Mouse (Mus musculus): ENCODE results near the gene CN725425.

Gene CN725425

DNA sequence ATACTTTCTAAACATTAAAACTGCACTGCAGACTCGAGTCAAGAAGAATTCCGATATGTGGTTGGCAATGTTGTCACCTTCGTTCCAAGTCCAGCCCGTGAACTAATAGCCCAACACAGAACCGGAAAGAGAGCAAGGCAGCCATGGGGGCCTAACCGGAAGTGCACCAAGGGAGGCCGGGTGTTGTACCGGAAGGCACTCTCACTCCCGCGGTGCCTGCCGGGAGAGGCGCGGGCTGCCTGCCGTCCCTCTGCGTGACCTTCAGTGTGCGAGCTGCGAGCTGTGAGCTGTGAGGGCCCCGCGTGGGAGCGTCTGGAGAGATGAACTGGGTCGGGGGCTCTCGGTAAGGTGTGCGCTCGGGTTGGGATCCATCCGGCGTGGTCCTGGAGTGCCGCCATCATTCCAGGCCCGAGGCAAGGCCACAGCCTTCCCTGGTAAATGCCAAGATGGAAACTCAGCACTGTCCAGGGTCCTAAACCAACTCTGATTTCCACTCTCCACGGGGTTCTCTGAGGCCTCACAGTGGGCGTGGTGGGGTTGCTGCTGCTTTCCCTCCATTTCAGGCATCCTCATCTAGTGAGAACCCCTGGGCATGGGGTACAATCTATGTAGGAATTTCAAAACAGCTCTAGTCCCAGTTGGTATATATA lies at the start of gene CN725425:
CN725425 (plus strand) TSS at position 239 of the 650 bp plus-strand sequence.
- DNase-seq (ENCODE audit: low spot score in 2 of 2) = no peak

GRCm38 (mm10) chr15:91152592-91152991 lies 46.7 kb upstream of the CN725425 start:
- no peak for DNase-seq (ENCODE audit: low spot score in 2 of 2)

DNA sequence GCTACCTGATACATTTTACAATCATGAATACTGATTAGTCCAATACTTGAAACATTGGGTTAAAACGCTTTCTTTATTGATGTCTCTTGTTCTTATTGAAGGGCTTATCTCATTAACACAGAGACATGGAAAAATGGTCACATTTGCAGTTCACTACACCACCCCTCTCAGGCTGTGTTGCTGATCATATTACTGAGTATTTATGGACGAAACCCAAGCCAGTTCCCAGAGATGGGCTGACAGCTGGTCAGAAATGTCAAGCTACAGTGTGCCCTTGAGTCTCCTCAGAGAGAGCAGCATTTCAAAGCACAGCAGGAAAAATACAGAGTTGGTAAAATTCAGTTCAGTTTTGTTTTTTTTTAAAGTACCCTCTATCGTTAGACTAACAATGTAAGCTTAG lies 46.0 kb upstream of the CN725425 start:
- DNase-seq (ENCODE audit: low spot score in 2 of 2) = no peak

DNA sequence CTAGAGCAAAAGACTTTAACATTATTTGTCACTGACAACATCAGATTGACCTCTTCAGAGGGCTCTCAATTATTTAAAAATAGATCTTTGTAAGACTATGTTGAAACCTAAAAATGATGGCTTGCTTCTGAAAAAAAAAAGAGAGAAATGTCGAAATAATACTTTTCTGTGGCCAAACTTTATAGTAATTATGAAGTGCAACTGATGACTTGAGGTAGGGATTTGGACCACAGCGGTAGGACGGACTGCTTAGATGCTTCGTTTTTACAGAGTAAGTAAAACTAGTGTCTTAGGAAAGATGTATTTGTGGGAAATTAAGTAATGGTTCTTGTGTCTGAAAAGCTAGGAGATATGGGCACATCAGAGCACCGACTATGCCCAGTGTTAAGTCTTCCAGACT lies 38.1 kb upstream of the CN725425 start:
- no peak for DNase-seq (ENCODE audit: low spot score in 2 of 2)

GRCm38 (mm10) chr15:91163454-91163853 lies 35.8 kb upstream of the CN725425 start:
- no peak for DNase-seq (ENCODE audit: low spot score in 2 of 2)

DNA sequence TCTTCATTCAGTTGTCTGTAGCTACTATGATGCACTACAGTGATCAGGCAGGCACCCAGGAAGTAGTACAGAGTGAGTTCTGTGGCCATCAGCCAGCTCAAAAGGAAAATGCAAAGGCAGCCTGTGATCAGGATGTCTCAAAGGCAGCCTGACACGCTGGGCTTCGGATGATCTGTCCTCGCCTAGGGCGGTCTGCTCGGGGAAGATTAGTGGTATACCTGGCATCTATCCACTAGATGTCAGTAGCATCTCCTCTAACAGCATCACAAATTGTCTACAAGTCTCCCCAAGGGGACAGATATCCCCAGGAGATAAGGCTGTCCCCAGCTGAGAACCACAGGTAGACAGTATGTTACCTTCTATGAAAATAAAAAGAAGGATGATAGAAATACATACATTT lies 34.3 kb upstream of the CN725425 start:
- DNase-seq (ENCODE audit: low spot score in 2 of 2) = no peak

DNA sequence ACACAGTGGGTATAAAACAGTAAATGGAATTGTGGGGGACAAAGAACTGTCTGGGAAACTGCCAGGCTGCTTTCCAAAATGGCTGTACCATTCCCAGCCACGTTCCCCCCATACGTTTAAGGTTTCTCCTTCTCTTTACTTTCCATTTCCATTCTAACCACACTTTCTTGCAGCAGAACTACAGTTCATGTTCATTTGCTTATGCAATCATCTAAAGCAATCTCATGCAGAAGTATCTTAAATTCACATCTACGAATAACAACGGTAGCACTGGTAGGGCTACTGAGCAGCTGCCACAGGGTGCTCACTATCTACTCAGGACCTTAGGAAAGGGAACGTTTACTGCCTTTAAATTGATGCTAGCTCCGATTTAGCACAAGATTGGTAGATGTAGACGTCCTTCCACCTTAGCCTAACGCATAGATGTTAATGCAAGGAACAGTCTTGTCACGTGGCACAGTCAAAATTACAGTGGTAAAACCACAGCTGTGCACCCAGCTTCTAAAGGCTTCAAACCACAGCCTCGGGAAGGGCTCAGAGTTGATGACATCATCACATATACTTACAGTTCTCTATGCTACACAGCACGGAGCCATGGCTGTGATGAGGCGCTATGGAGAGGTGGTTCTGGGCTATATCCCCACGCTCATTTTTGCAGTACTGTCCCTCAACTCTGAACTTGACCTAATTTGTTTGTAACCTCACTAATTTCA lies 31.3 kb upstream of the CN725425 start:
- no peak for DNase-seq (ENCODE audit: low spot score in 2 of 2)

DNA sequence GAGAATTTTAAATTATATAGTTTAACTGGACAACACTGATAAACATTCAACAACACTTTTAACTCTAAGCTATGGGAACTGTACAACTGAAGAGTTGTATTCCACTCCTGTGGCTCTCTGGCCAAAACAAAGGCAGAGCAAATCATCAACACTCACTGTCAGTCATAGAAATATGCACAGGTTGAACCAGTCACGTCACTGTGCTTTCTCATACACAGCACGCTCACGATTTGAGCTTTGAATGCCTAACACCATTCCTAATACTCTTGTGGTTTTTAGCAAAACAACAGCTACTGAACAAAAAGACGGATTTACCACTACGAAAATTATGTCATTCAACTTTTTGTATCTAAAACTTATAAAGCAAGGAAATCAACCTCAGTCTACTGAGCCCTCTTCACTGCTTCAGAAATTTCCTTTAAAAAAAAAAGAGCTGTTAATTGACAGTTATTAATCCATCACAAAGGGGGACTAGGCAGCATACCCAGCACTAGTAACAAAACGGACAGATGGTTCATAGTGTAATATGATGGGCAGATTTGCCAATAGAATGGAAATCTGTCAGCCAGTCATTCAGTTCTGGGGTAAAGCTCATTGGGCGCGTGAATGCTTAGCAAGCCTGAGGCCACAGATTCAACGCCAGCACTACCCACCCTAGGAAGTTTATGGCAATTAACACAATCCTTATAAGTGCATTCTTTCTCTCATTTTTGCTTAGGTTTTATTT lies 28.5 kb upstream of the CN725425 start:
- DNase-seq (ENCODE audit: low spot score in 2 of 2) = no peak

GRCm38 (mm10) chr15:91171332-91171731 lies 28.0 kb upstream of the CN725425 start:
- no peak for DNase-seq (ENCODE audit: low spot score in 2 of 2)

- DNase-seq (ENCODE audit: low spot score in 2 of 2) = peak in 1 of 2 experiments; percentile 17
Measured at GRCm38 (mm10) chr15:91172193-91172592, 27.1 kb upstream of the CN725425 start.

DNA sequence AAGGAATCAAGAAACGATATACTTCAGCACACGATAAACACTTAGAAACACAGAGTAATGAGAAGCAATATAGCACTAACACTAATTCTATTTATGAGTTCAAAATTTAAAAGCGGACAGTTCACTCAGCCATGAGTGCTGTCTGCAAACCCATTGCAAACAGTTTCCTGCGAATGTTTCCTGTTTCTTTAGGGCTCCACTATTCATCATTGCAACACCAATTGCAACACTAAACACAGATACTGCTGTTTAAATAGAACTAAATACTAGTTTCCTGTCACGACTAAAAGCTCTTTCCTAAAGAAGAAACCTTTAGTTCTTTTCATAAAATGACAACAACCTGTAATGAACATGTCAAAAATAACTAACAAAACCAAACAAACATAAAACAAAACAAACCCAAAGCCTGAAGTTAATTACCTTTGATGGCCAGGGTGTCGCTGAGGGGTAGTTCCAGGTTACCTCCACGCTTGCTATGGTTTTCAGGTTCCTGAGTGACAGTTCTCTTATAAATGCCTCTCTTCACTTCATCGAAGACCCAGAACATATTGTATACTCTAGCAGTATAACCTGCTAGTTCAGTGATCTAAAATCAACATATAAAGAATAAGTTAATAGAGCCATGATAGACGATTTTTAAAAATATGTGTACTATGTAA lies 20.5 kb upstream of the CN725425 start:
- no peak for DNase-seq (ENCODE audit: low spot score in 2 of 2)

GRCm38 (mm10) chr15:91179911-91180622 lies 19.2 kb upstream of the CN725425 start:
- DNase-seq (ENCODE audit: low spot score in 2 of 2) = no peak

GRCm38 (mm10) chr15:91186358-91186757 lies 12.9 kb upstream of the CN725425 start:
- DNase-seq (ENCODE audit: low spot score in 2 of 2) = no peak

GRCm38 (mm10) chr15:91190026-91190425 lies 9.3 kb upstream of the CN725425 start:
- no peak for DNase-seq (ENCODE audit: low spot score in 2 of 2)

- no peak for DNase-seq (ENCODE audit: low spot score in 2 of 2)
Measured at GRCm38 (mm10) chr15:91190519-91191207, 8.6 kb upstream of the CN725425 start.

DNA sequence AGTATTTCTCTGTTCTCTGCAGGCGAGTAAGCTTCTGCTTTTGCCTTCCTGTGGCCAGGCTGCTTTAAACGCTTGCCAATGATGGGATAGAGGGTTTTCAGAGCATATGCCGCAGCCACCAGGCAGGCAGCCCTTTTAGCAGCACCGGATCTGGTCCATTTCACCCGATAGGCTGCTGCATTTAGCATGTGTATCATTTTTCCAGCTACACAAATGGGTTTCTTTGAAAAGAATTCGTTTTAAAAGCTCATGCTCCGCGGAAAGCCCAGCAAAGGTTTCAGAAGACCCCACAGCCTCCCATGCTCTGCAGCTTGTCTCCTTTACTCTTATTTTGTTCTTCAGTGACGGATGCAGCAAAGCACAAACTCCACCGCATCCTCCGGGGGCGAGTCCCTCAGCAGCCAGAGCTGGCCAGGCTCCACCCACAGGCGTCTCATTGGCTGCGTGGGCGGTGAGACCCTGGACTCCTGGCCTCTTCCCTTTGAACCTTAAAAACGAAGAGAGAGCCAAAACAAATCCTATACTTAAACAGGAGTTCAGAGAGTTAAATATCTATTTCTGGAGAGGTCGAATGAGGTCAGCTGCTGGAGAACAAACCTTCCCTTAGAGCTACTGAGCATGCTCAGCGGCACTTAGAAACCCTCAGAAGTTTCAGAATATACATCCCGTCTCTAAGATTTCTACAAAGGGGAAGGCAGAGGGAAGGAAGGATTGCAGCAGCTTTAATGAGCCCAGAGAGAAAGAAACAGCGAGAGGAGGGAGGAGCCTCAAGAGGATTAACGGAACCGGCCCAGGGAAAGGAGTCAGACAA lies 7.7 kb upstream of the CN725425 start, which contains the start of gene Abcd2:
Abcd2 (minus strand) TSS at position 388 of the 811 bp plus-strand sequence.
- peak in 1 of 2 experiments; percentile 29 for DNase-seq (ENCODE audit: low spot score in 2 of 2)

- DNase-seq (ENCODE audit: low spot score in 2 of 2) = no peak
Measured at GRCm38 (mm10) chr15:91192223-91192598, 7.1 kb upstream of the CN725425 start.

- DNase-seq (ENCODE audit: low spot score in 2 of 2) = no peak
Measured at GRCm38 (mm10) chr15:91200833-91201232, 1.5 kb downstream of the CN725425 start.

GRCm38 (mm10) chr15:91202486-91202885 lies 3.2 kb downstream of the CN725425 start:
- no peak for DNase-seq (ENCODE audit: low spot score in 2 of 2)

GRCm38 (mm10) chr15:91203521-91203920 lies 4.2 kb downstream of the CN725425 start:
- no peak for DNase-seq (ENCODE audit: low spot score in 2 of 2)

Data from spleen, postnatal 36 days (tissue).